Mouse (Mus musculus) neutrophil, adult 5-6 weeks (primary cell): ENCODE measurements around the gene Dynlt1f. TPM values are rescaled to one million over a fixed set of nuclear protein-coding genes. Genes with fewer than 3 reads are reported as not detected.
"Not testable (repeated sequence)": the region's sequence is repeated elsewhere in the genome, so short reads cannot be mapped to it uniquely, and the experiment has no call there.

Experiments used
- ATAC-seq: fragments of 151-379, 151-347 bp; 2 replicates; pipeline ENCODE4 v1.8.0; 2017; ENCODE audit warnings: mild to moderate bottlenecking, moderate TSS enrichment; ENCODE audit not compliant: insufficient number of reproducible peaks, poor library complexity, low FRiP score, severe bottlenecking; ENCODE audit errors: extremely low read depth
- total RNA-seq: library from RNA; stranded (forward); fragments of 200-1000 nt; gene quantifications from 2 replicates; pipeline ENCODE4 v1.2.3, GENCODE M21; 2017

Gene Dynlt1f
- total RNA-seq, 1 experiment from 2014 or later, result 122 TPM

GRCm38 (mm10) chr17:6637434-6637833, 18.3 kb downstream of the Dynlt1f start:
- not testable (repeated sequence) for ATAC-seq

- ATAC-seq, result no peak
These were observed 18.8 kb downstream of the Dynlt1f start for GRCm38 (mm10) chr17:6636861-6637260.

GRCm38 (mm10) chr17:6635781-6636180, 19.9 kb downstream of the Dynlt1f start:
- not testable (repeated sequence) for ATAC-seq

- not testable (repeated sequence) for ATAC-seq
These were observed 22.9 kb downstream of the Dynlt1f start for GRCm38 (mm10) chr17:6632850-6633249.

GRCm38 (mm10) chr17:6630398-6630797, 25.3 kb downstream of the Dynlt1f start:
- not testable (repeated sequence) for ATAC-seq

GRCm38 (mm10) chr17:6624926-6625558, 30.7 kb downstream of the Dynlt1f start:
- not testable (repeated sequence) for ATAC-seq

- ATAC-seq, result not testable (repeated sequence)
These were observed 33.7 kb downstream of the Dynlt1f start for GRCm38 (mm10) chr17:6621976-6622375.

- not testable (repeated sequence) for ATAC-seq
These were observed 34.8 kb downstream of the Dynlt1f start for GRCm38 (mm10) chr17:6620730-6621451.

- not testable (repeated sequence) for ATAC-seq
These were observed 35.7 kb downstream of the Dynlt1f start for GRCm38 (mm10) chr17:6620035-6620434.

GRCm38 (mm10) chr17:6619271-6619670, 36.4 kb downstream of the Dynlt1f start:
- not testable (repeated sequence) for ATAC-seq

GRCm38 (mm10) chr17:6617689-6618400, 37.9 kb downstream of the Dynlt1f start:
- not testable (repeated sequence) for ATAC-seq

- ATAC-seq, result not testable (repeated sequence)
These were observed 39.0 kb downstream of the Dynlt1f start for GRCm38 (mm10) chr17:6616731-6617130.

GRCm38 (mm10) chr17:6614316-6614715, 41.4 kb downstream of the Dynlt1f start:
- not testable (repeated sequence) for ATAC-seq

- not testable (repeated sequence) for ATAC-seq
These were observed 42.2 kb downstream of the Dynlt1f start for GRCm38 (mm10) chr17:6613524-6613923.

GRCm38 (mm10) chr17:6605347-6605746, 50.4 kb downstream of the Dynlt1f start:
- not testable (repeated sequence) for ATAC-seq

- not testable (repeated sequence) for ATAC-seq
These were observed 53.5 kb downstream of the Dynlt1f start for GRCm38 (mm10) chr17:6602205-6602604.

- peak; percentile 97 for ATAC-seq
These were observed 54.3 kb downstream of the Dynlt1f start, which contains the start of gene Dynlt1c for GRCm38 (mm10) chr17:6601204-6601911. Dynlt1c (plus strand) TSS chr17:6601671.

GRCm38 (mm10) chr17:6600216-6600911, 55.3 kb downstream of the Dynlt1f start:
- not testable (repeated sequence) for ATAC-seq
